Mouse (Mus musculus): ENCODE data around the gene Fhad1.

GRCm38 (mm10) chr4:141878621-141879020, 136.3 kb downstream of the Fhad1 start:
- TF ChIP-seq CTCF (IDR thresholded peaks at IDR 0.05; ENCODE audit: low read depth, low read length) (no peak), POLR2A (IDR thresholded peaks at IDR 0.05; ENCODE audit: borderline replicate concordance, low read depth, low read length) (no peak)

All from bone marrow macrophage, adult 2 months (primary cell).